In the genomic region with DNA sequence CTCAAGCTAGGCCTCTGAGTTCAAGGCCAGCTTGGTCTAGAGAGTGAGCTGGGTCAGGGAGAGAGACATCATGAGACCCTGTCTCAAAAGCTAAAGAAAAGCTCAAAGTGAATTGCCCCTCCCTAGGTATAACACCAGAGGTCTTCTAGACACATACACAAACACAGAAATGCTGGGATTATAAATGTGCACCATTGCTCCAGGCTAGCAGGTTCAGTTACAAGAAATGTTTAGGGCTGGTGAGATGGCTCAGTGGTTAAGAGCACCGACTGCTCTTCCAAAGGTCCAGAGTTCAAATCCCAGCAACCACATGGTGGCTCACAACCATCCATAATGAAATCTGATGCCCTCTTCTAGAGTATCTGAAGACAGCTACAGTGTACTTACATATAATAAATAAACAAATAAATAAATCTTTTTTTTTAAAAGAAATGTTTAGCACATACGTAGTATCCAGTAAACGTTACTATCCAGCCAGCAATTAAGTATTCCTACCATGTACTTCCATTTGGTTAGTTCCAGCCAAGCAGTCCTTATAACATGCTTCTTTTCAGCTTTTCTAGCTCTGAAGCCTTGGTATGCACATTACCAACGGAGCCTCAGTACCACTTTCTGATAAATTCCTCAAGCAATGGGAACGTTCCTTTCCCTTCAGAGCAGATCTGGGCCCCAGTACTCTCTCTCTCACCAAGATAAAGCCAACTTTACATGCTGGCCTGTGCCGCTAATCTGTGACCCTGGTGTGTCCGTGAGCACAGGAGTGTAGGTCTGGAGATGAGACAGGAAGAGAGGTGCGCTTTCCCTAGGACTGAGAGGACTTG, we compare ENCODE assay signal across 8 mouse cellular contexts. TPM values are rescaled to one million over a fixed set of nuclear protein-coding genes. Genes with fewer than 3 reads are reported as not detected.
DNase-seq lines count a peak whose midpoint lies in the region; ATAC-seq and TF ChIP-seq lines count a peak whose summit lies in the region.
"Had no signal": no experiment of that assay in that cellular context is flagged by ENCODE, and none has a peak within 500 bp of the region (broad histone marks: within the 10 kb centered on the region; RNA-seq: fewer than 3 reads in every experiment).

No protein-coding gene starts in this region.

- DNase-seq in forebrain, postnatal 0 days: no peak
- no peak for DNase-seq in limb, embryonic 14.5 days (ENCODE audit: low spot score)
- DNase-seq in cerebellum, postnatal 4 days (ENCODE audit: low spot score in 2 of 2): no peak
- no peak for DNase-seq in spleen, postnatal 14 days (ENCODE audit: low spot score in 2 of 2)

- H3K27ac ChIP-seq in forebrain, postnatal 0 days (ENCODE audit: low read depth, low read length): no peak overlapping the region
- H3K27ac ChIP-seq in limb, embryonic 14.5 days (replicated peaks; ENCODE audit: low read depth, low read length): no peak overlapping the region
- no peak overlapping the region for H3K27ac ChIP-seq in stomach, embryonic 16.5 days (ENCODE audit: low read length)
- H3K27ac ChIP-seq: limb, embryonic 15.5 days had no signal

- ATAC-seq in megakaryocyte, adult 5-6 weeks (ENCODE audit: poor library complexity, severe bottlenecking): no peak
- no peak for ATAC-seq in forebrain, postnatal 0 days
- no peak for ATAC-seq in limb, embryonic 14.5 days (ENCODE audit: low FRiP score, low read depth)
- no peak for ATAC-seq in stomach, embryonic 16.5 days (ENCODE audit: insufficient read depth, low FRiP score)

- H3K4me1 ChIP-seq in megakaryocyte, embryonic 14.5 days: peaks cover 97% of the 10 kb centered on the region
- H3K4me1 ChIP-seq in forebrain, postnatal 0 days (ENCODE audit: insufficient read depth): peaks cover 12% of the 10 kb centered on the region
- H3K4me1 ChIP-seq in limb, embryonic 14.5 days (ENCODE audit: control insufficient read depth, insufficient read depth, low read length): peaks cover 12% of the 10 kb centered on the region
- peaks cover 17% of the 10 kb centered on the region for H3K4me1 ChIP-seq in stomach, embryonic 16.5 days (ENCODE audit: control insufficient read depth, insufficient read depth, low read length)

- WGBS in forebrain, postnatal 0 days: 63% methylated on average over 8 of the region's 8 CpGs
- WGBS in limb, embryonic 14.5 days: 73% methylated on average over 8 of the region's 8 CpGs
- WGBS in stomach, embryonic 16.5 days: 77% methylated on average over 8 of the region's 8 CpGs

- 0 out of 2 replicates have a peak overlapping the region, but pooled peaks have one; percentile 98 for H3K4me2 ChIP-seq in forebrain, postnatal 0 days (ENCODE audit: low read depth)
- H3K4me2 ChIP-seq in limb, embryonic 14.5 days (replicated peaks; ENCODE audit: low read depth, low read length, severe bottlenecking): peak overlapping the region; percentile 93; the same call in 1 of the 2 replicates
- H3K4me2 ChIP-seq in stomach, embryonic 16.5 days (ENCODE audit: low read depth, low read length): no peak overlapping the region

- no peak for TF ChIP-seq CTCF in forebrain, postnatal 0 days (IDR thresholded peaks at IDR 0.05; ENCODE audit: low read depth)

- TF ChIP-seq POLR2A in limb, embryonic 14.5 days (IDR thresholded peaks at IDR 0.05; ENCODE audit: borderline replicate concordance, extremely low read depth, insufficient read depth, insufficient read length): no peak

- H3K4me3 ChIP-seq in megakaryocyte, embryonic 14.5 days (replicated peaks): peak overlapping the region; percentile 94
- no peak overlapping the region for H3K4me3 ChIP-seq in forebrain, postnatal 0 days (ENCODE audit: low read depth, low read length)
- H3K4me3 ChIP-seq in limb, embryonic 14.5 days (replicated peaks; ENCODE audit: low read length): no peak overlapping the region
- 0 out of 2 replicates have a peak overlapping the region, but pooled peaks have one; percentile 50 for H3K4me3 ChIP-seq in stomach, embryonic 16.5 days (replicated peaks; ENCODE audit: low read length)

- peaks cover 12% of the 10 kb centered on the region for H3K9me3 ChIP-seq in megakaryocyte, embryonic 14.5 days
- no peaks in the 10 kb centered on the region for H3K9me3 ChIP-seq in forebrain, postnatal 0 days (ENCODE audit: low read length)
- no peaks in the 10 kb centered on the region for H3K9me3 ChIP-seq in limb, embryonic 14.5 days (ENCODE audit: control insufficient read depth, low read length)
- no peaks in the 10 kb centered on the region for H3K9me3 ChIP-seq in stomach, embryonic 16.5 days (replicated peaks; ENCODE audit: control insufficient read depth, low read length)
- H3K9me3 ChIP-seq: limb, embryonic 15.5 days had no signal

- no peaks in the 10 kb centered on the region for H3K27me3 ChIP-seq in megakaryocyte, embryonic 14.5 days (replicated peaks)
- H3K27me3 ChIP-seq in forebrain, postnatal 0 days (ENCODE audit: insufficient read depth, low read length): no peaks in the 10 kb centered on the region
- H3K27me3 ChIP-seq in limb, embryonic 14.5 days (ENCODE audit: control insufficient read depth, insufficient read depth, low read length): no peaks in the 10 kb centered on the region
- no peaks in the 10 kb centered on the region for H3K27me3 ChIP-seq in stomach, embryonic 16.5 days (ENCODE audit: control insufficient read depth, insufficient read depth, low read length)

- H3K9ac ChIP-seq in forebrain, postnatal 0 days: no peak overlapping the region
- H3K9ac ChIP-seq in limb, embryonic 14.5 days (ENCODE audit: low read depth, low read length, severe bottlenecking): no peak overlapping the region
- no peak overlapping the region for H3K9ac ChIP-seq in stomach, embryonic 16.5 days (ENCODE audit: low read length)

- H3K36me3 ChIP-seq in megakaryocyte, embryonic 14.5 days (replicated peaks; ENCODE audit: low read length): peaks cover 26% of the 10 kb centered on the region
- no peaks in the 10 kb centered on the region for H3K36me3 ChIP-seq in forebrain, postnatal 0 days (ENCODE audit: insufficient read depth)
- H3K36me3 ChIP-seq in limb, embryonic 14.5 days (ENCODE audit: control insufficient read depth, insufficient read depth, low read length): no peaks in the 10 kb centered on the region
- no peaks in the 10 kb centered on the region for H3K36me3 ChIP-seq in stomach, embryonic 16.5 days (ENCODE audit: control insufficient read depth, insufficient read depth, low read length)
- H3K36me3 ChIP-seq: limb, embryonic 15.5 days had no signal

RNA-seq across cellular contexts. Expression of gene Notch3, which starts 54.0 kb away (rescaled TPM):
- polyA plus RNA-seq in megakaryocyte, embryonic 14.5 days (2012; ENCODE audit: insufficient read depth, low replicate concordance): 0.23 and 1.4 TPM in 2 replicates
- total RNA-seq in megakaryocyte, adult 5-6 weeks (2015): 0.18 TPM in 1 of 2 replicates, not detected in the other
- 0.04 and 0.08 TPM in 2 replicates for total RNA-seq in megakaryocyte, adult 5-6 weeks (2017)
- total RNA-seq in forebrain, postnatal 0 days (2014; rRNA removed): 13.5 and 22.5 TPM in 2 replicates
- 2.3 and 3.3 TPM in 2 replicates for polyA plus RNA-seq in forebrain, postnatal 0 days (2015; fragmentation: Nextera tagmentation; extraction: Ambion mirVana)
- 50.0 and 77.6 TPM in 2 replicates for polyA plus RNA-seq in limb, embryonic 14.5 days (2012; rRNA removed)
- 17.7 and 19.4 TPM in 2 replicates for polyA plus RNA-seq in limb, embryonic 14.5 days (2014; fragmentation: Nextera tagmentation; extraction: Ambion mirVana)
- polyA plus RNA-seq in stomach, embryonic 16.5 days (2015; fragmentation: Nextera tagmentation; extraction: Ambion mirVana): 12.1 and 14.5 TPM in 2 replicates

Comparison
In these comparisons a context has a peak if more than half of its experiments do, and no peak if none do; other contexts are left out.
1. H3K4me3 ChIP-seq: peak in megakaryocyte, embryonic 14.5 days (single experiment) and stomach, embryonic 16.5 days (single experiment); none in forebrain, postnatal 0 days (single experiment) and limb, embryonic 14.5 days (single experiment).